Mouse (Mus musculus): ENCODE measurements around the gene Pik3c2g. TPM values are rescaled to one million over a fixed set of nuclear protein-coding genes. Genes with fewer than 3 reads are reported as not detected.

The Pik3c2g gene
- polyA plus RNA-seq, 1 experiment from 2014 or later: 0.21 TPM

Other genes starting within 250 kb of the Pik3c2g start
- not detected in 2 replicates for gene Rergl, start 85.2 kb upstream of the Pik3c2g start, polyA plus RNA-seq (2014; fragmentation: Nextera tagmentation; extraction: Ambion mirVana)